Mouse (Mus musculus) adrenal gland, postnatal 4 days (tissue): ENCODE measurements around the gene Gm36176. TPM values are rescaled to one million over a fixed set of nuclear protein-coding genes. Genes with fewer than 3 reads are reported as not detected.
"Not testable (repeated sequence)": the region's sequence is repeated elsewhere in the genome, so short reads cannot be mapped to it uniquely, and the experiment has no call there.

ENCODE experiments used
- DNase-seq, 2 experiments: peaks; one replicate each; pipeline ENCODE4 v3.0.0; 2021 to 2022; ENCODE audit warnings: low spot score in 2 of 2, mixed read lengths in 2 of 2
- long read RNA-seq, 2 experiments: library from polyadenylated mRNA; stranded (forward); transcript quantifications; one replicate each; pipeline ENCODE4 v2.0.0; 2021
- total RNA-seq, 2 experiments: library from RNA; stranded (reverse); gene quantifications; 2 replicates each; pipeline ENCODE4 v1.2.3; 2021

Gm36176 gene
- not detected for total RNA-seq
- long read RNA-seq, experiment 1 = 0 reads
- long read RNA-seq, experiment 2 = 0 reads

DNA sequence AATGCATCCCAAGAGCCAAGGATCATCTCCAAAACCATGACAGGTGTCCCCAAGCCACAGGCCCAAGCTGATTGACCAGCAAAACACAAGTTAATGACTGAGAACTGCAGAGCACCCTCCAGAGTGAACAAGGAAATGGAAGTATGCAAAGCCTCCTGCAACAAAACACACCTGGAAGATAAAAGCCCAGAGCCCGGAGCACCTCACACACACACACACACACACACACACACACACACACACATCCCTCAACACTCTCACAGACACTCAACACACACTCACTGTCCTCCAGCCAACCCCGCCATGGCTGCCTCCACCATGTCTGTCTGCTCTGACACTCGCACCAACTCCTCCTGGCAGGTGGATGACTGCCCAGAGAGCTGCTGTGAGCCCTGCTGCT lies at the start of gene Gm36176:
Gene Gm36176, plus strand, starts transcription at position 301 of the 400 bp plus-strand sequence.
- no peak for DNase-seq

DNA sequence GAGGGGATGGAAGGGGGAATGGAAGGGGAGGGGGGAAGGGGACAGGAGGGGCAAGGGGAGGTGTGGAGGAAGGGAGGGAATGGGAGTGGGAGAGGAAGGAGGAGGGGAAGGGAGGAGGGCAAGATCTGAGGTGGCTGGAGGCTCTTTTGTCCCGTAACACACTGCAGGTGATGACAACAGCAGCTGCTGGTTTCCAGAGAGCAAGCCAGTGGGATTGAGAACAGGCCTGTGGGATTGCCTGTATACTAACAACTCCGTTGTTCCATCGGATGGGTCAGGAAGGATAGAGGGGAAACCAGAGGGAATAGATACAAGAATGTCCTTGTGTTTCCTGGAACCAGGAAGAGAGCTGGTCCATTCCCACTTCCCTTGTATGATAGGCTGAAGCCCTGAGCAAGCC lies 48.9 kb upstream of the Gm36176 start:
- no peak for DNase-seq

DNA sequence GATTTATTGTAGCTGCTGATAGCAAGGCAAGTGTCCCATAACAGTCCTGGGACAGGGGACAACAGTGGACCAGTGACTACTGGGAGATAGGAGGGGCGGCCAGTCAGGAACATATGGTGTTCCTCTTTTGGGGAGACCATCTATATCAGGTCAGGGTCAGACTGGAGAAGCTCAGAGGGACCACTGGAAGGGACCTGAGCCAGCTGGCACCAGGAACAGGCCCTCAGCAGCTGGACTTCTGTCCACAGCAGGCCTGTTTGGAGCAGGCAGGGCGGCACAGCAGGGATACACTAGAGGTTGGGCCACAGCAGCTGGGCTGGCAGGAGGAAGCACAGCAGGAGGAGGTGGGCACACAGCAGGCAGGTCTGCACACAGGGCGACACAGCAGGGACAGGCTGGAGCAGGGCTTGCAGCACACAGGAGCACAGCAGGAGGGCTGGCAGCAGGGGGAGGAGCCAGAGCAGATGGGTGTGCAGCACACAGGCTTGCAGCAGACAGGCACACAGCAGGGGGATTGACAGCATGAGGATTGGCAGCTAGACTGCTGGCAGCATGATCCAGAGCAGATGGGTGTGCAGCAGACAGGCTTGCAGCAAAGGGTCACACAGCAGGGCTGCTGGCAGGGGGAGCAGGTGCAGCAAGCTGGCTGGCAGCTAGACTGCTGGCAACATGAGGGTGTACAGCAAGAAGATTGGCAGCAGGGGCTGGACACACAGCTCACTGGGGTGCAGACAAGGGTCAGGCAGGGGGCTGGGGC lies 48.3 kb upstream of the Gm36176 start:
- not testable (repeated sequence) for DNase-seq

DNA sequence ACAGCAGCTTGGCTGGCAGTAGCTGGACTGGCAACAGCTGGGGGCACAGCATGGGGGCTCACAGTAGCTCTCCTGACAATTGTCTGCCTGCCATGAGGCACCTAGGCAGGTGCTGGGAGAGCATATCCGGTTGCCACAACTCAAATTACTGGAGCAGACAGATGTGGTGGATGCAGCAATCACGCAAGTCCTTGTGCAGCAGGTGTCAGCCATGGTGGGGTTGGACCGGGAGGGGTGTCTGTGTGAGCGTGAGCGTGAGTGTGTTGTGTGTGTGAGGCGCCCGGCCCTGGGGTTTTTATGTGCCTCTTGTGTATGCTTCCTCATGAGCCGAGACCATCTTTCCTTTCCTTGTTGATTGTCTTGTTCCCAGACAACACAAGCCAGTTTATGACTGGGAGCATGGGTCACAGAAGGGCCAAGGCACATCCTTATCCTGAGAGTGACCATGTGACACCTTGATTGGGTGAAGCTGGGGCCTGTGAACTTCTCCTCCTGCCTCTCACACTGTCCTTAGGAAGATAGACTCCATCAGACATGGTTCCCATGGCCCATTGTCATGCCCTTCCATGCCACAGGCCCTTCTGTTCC lies 47.6 kb upstream of the Gm36176 start, which contains the start of gene Gm19668:
Gene Gm19668, minus strand, starts transcription at position 213 of the 588 bp plus-strand sequence.
- DNase-seq = no peak

DNA sequence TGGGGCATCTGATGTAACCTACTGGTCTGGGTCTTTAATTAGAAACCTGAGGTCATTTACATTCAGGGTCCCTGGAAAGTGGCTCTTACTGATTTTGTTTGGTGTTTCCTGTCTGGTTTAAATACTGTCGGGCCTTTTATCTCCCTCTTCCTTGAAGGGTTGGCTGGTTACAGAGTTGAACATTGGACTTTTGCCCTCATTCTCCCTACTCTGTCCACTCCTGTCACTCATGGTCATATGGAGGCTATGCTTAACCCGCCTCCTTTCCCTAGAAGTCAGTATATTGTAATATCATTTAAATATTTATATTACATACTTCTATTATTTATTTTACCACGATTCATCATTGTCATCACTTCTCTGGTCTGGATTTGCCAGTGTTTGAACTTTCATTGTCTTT lies 42.5 kb upstream of the Gm36176 start:
- DNase-seq = no peak

DNA sequence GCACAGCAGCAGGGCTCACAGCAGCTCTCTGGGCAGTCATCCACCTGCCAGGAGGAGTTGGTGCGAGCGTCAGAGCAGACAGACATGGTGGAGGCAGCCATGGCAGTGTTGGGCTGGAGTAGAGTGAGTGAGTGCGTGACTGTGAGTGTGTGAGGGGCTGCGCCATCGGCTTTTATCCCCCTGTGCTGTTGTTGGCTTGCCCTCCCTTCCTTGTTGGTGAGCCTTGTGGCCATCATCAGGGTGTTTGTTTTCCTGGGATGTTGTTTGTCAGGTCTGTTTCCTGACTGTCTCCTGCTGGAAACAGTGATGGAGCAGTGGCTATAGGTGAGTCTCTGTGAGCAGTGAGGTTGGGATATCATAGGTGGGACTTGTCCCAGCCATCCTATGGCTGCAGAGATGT lies 34.9 kb upstream of the Gm36176 start, which contains the start of gene Gm9507:
Gene Gm9507, minus strand, starts transcription at position 101 of the 400 bp plus-strand sequence.
- no peak for DNase-seq

DNA sequence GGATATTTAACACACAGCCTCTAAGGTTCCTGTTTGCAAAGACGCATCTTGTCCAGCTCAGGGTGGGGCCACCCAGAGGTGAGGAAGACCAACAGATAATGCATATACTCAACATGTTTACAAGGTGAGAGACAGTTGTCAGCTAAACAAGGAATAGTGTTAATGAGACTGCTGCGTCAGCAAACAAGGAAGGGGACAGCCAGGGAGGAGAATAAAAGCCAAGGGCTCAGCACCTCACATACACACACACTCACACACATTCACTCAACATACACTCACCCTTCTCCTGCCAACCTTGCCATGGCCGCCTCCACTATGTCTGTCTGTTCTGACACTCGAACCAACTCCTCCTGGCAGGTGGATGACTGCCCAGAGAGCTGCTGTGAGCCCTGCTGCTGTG lies 32.2 kb upstream of the Gm36176 start, which contains the start of gene Gm2696:
Gene Gm2696, plus strand, starts transcription at position 301 of the 400 bp plus-strand sequence.
- DNase-seq = no peak

DNA sequence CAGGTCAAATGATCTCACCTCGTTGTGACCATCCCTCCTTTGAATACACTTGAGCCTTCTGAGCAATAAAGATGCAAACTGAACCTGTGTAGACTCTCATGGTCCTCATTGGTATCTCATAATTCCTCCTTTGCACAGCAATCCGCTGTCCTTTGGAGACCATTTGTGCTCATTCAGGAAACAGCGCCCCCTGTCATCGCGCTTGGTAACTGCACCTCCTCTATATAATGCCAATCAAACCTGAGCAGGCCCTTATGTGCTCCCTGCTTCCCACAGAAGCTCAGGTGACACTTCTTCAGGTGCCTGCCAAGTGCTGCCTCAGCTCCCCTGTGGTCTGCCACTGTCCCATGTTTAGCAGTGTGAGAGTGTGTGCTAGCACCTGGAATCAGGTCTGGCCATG lies 31.1 kb upstream of the Gm36176 start:
- DNase-seq = no peak

DNA sequence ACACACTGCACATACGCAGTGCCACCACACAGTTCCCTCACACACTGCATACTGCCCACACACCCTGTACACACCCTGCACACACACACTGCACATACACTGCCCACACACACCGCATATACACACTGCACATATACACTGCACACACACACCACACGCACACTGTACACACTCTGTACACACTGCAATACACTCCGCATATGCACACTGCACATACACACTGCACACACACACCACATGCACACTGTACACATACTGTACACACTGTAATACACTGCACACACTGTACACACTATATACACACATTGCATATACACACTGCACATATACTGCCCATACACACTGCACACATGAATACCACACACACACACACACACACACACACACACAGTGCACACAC lies 28.1 kb upstream of the Gm36176 start:
- DNase-seq = no peak

DNA sequence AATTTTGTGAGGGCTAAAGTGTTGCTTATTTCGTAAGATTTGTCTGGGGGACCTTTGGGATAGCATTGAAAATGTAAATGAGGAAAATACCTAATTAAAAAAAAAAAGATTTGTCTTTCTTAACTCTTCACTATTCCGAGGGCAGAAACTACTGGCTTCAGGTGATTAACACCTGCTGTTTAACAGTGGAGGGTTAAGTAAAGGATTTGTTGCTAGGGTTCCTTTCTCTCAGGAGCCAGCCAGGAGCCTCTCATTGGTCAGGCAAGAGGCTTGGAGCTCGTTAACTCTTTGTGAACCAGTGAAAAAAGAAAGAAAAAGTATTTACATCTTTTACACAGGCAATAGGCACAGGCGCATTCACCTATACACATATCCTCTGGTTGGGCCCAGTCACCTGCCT lies 27.4 kb upstream of the Gm36176 start:
- no peak for DNase-seq

DNA sequence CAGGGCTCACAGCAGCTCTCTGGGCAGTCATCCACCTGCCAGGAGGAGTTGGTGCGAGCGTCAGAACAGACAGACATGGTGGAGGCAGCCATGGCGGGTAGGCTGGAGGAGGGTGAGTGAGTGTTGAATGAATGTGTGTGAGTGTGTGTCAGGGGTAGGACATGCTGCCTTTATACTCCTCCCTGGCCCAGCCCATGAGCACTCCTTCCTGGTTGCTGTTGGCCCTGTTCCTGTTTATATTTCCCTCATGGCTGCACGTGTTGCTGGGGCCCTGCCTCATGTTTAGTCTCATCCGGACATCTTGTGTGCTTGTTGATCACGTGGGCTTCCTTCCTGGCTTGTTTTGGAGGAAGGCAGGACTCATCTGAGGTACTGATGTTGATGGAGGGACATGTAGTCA lies 19.7 kb upstream of the Gm36176 start, which contains the start of gene Krtap10-4:
Gene Krtap10-4, minus strand, starts transcription at position 145 of the 400 bp plus-strand sequence.
- DNase-seq = no peak

DNA sequence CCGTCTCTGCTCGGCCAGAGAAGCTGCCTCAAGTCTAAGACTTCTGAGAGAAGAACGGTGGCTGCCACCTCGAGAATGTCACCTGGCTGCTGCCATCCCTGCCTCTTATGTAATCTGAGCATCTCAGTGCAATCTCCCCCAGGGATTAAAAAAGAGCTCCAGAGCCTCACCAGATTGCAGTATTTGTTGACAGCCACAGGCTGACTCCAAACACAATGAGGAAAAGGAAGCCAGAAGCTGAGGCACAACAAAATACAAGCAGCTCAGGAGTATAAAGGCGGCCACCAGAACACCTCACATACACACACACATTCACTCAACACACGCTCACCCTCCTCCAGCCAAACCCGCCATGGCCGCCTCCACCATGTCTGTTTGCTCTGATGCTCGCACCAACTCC lies 11.0 kb upstream of the Gm36176 start, which contains the start of gene Krtap10-10:
Gene Krtap10-10, plus strand, starts transcription at position 301 of the 400 bp plus-strand sequence.
- DNase-seq = no peak

DNA sequence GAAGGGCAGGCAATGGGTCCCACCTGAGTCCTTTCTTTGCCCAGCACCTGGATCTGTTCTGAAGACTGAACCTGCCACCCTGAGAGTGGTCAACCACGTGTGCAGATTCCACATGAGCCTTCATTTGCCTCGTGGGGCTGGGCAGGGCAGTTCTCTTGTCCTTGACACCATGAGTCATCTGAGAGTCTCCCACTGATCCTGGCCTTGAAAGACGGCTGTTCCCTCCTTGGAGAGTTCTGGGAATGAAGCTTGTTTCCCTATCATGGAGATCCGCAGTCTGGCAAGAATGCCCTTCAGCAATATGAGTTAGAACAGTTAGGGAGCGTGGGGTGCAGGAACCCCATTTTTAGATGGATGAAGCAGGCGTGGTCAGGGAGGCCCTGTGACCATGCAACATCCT lies 7.6 kb upstream of the Gm36176 start:
- DNase-seq = no peak

DNA sequence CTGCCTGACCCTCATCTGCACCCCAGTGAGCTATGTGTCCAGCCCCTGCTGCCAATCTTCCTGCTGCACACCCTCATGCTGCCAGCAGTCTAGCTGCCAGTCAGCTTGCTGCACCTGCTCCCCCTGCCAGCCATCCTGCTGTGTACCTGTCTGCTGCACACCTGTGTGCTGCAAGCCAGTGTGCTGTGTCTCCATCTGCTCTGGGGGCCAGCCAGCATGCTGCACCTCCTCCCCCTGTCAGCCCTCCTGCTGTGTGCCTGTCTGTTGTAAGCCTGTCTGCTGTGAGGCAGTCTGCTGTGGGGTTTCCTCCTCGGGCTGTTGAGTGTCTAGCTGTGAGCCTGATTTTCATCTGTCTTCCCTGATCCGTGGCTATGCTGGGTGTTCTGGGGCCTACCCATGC lies 358 bp downstream of the Gm36176 start:
- no peak for DNase-seq

DNA sequence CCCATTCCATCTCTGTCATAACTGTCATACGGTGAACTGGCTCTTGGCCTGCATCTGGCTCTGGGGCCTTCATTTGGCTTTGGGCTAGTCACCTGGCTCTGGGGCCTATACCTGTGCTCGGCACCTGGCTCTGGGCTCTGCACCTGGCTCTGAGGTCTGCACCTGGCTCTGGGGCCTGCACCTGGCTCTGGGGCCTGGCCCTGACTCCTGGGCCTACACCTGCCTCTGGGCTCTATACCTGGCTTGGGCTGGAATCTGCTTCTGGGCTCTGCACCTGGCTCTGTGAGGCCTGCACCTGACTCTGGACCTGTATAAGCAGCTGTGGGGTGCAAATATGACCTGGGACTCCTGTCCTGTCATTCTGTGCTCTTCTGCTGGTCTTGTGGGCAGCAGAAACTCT lies 935 bp downstream of the Gm36176 start:
- no peak for DNase-seq

DNA sequence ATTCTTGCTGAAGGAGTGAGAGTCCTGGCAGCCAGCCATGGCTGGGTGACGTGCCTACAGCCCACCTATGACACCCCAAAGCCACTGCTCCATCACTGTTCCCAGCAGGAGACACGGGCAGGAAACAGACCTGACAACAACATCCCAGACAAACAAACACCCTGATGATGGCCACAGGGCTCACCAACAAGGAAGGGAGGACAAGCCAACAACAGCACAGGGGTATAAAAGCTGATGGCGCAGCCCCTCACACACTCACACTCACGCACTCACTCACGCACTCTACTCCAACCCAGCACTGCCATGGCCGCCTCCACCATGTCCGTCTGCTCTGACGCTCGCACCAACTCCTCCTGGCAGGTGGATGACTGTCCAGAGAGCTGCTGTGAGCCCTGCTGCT lies 6.0 kb downstream of the Gm36176 start, which contains the start of gene Gm10318:
Gene Gm10318, plus strand, starts transcription at position 301 of the 400 bp plus-strand sequence.
- no peak for DNase-seq

DNA sequence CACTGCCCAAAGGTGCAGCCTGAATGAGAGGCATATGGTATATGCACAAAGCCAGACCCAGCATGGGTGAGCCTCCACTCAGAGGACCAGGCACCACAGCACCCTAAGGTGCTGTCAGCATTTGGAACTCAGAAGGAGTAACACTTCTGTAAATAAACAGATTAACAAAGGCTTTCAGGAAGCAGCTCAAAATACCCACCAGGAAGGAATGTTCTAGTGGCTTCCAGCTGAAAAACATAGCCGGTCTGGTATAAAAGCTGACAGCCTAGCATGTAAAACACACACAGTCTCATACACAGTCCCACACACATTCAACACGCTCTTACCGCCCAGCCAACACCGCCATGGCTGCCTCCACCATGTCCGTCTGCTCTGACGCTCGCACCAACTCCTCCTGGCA lies 15.1 kb downstream of the Gm36176 start, which contains the start of gene Gm3285:
Gene Gm3285, plus strand, starts transcription at position 301 of the 400 bp plus-strand sequence.
- no peak for DNase-seq

DNA sequence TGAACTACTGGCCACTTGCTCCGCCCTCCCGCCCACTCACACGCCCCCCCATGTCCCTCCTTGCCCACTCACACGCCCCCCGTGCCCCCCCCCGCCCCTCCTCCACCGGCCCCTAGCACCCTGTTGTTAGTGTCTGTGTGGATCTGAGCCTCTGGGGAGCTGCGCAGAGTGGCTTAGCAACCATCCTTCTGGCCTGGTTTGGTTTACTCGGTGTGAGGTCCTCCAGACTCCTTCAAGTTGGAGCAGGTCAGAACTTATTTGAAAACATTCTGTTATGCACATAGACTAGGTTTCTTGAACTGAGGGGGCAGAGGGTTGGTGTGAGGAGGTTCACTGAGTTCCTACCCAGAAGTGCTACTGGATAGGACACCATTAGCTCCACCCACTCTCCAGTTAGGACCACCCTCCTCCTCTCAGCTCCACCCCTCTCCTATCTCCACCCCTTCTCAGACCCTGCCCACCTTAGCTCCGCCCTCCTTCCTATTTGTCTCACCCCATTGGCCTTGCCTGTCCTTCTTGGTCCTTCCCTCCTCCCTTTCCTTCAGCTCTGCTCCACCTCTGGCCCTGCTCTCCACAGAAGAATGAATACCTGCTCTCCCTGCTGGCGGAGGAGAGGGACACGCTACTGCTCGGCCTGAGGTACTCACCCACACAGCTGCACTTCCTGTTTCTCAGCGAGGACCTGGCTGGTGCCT lies 17.6 kb downstream of the Gm36176 start:
- DNase-seq = no peak

DNA sequence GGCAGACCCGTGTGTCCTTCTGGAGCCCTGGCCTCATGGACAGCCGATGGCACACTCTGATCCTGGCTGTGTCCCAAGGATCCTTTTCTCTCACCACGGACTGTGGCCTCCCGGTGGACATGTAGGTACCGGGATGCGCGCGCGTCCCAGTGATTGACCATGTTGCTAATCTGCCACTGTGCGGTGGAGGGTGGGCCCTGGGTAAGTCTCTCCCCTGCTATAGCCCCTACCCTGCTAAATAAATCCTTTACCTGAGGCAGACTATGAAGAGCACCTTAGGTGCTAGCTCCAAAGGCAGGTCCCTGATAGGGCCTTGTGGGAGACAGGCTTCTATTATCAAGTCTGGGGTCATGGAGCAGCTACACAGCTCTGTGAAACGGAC lies 18.1 kb downstream of the Gm36176 start:
- DNase-seq = no peak

DNA sequence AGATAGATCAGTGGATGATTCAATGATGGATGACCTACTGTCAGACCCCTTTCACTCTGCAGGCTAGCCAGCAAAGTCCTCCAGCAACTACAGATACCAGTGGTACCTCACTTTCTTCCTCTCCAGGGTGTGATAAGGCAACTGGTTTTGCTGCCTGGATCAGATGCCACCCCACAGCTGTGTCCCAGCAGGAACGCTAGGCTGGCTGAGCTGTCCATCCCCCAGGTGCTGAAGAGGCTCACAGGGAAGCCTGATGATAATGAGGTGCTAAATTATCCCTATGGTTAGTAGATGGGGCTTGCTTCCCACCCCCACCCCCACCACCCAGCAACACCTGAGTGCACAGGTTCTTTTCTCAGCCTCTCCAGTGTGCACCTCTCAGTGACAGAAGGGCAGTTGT lies 20.9 kb downstream of the Gm36176 start:
- no peak for DNase-seq

DNA sequence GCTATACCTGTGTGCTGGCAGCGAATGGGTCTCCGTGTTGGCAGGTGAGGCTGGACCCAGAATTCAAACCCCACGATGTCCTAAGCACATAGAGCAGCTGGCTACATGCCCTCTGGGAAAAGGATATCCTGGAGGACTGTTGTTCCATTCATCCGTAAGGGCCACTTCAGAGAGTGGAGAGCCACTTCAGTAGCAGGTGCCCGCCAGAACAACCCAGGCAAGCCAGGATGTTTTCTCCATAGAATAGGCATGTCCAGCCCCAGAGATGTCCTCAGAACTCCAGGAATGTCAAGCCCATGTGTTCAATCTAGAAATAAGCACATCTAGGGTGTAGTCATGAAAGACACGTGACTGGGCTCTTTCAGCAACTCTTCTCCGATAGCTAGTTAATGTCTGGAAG lies 23.0 kb downstream of the Gm36176 start:
- DNase-seq = no peak

DNA sequence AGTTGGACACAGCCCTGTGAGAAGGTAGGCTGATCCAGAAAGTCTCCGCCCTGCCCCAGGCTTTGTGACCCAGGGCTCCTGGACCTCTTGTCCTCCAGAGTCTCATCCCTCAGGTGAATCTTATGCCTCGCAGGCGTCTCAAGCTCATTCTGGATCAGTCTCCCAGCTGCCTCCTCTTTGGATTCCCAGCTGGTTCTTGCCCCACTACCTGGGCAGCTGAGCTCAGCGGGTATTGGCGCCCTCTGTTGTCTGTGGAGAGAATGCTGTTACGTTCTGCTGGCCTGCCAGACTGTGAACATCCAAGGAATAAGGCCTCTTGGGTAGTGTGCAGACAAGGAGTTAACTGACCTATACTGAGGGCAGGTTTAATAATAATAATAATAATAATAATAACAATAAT lies 32.4 kb downstream of the Gm36176 start:
- no peak for DNase-seq
